Mouse (Mus musculus): ENCODE measurements around the gene Ica1. TPM values are rescaled to one million over a fixed set of nuclear protein-coding genes. Genes with fewer than 3 reads are reported as not detected.

Gene Ica1
- polyA plus RNA-seq, 1 experiment, result 9.5 TPM

DNA sequence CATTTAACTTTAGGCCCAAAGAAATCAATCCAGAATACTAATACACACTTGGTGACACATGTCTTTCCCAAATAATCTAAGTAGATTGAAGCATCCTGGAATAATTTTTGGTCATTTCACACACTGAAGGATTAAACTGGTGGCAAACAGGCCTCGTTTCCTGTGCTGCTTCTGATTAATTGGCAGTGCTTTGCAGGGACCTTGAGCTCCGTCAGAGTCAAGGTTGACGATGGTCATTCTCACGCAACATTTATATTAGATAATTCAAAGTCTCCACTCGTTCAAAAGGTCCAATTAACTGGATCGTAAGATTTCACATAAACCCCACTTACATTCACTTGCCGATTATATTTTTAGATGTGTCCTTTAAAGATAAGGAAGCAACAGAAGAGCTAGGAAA lies 33.4 kb downstream of the Ica1 start:
- DNase-seq (ENCODE audit: low read depth, low spot score), result no peak
- WGBS, result 74% methylated on average over 7 of the region's 7 CpGs

- WGBS, result 85% methylated on average over 4 of the region's 4 CpGs
- DNase-seq (ENCODE audit: low read depth, low spot score), result no peak
Observed at GRCm38 (mm10) chr6:8744273-8744785, 34.0 kb downstream of the Ica1 start.

DNA sequence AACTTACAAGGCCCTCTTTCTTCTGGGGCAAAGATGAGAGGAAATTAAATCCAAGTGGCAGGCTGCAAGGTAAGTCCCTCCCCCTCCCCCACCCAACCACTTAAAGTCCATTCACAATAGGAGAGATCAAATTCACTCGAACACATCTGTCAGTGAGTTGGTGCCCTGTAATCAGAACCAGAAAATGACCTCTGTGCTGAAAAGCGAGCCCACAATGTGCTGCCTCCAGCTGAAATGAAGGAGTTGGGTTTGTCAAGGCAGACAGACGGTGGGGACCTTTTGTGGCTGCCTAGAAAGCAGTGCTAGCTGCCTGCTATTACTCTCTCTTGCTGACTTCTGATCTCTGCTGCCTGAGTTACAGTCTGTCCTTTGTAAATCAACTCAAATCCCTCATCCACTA lies 35.8 kb downstream of the Ica1 start:
- DNase-seq (ENCODE audit: low read depth, low spot score), result no peak
- 77% methylated on average over 3 of the region's 3 CpGs for WGBS

DNA sequence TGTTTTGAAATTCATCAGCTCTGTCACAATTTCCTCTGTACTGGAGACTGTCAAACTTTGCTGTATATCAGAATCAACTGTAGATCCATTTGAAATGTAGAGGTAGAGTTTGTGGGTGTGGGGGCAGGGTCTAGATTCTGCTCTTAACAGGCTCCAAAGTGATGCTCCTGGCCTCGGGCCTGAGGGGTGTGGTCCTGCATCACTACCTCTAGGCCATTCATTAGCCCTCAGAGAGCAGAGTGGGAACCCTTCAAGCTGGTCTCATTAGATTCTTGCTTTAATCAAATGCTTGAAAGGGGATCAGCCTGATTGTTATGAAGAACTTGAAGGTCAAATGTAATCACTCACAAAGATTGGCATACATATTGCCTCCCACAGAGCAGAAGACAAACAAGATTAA lies 36.6 kb downstream of the Ica1 start:
- no peak for DNase-seq (ENCODE audit: low read depth, low spot score)
- 39% methylated on average over 1 of the region's 1 CpGs for WGBS

- WGBS, result 84% methylated on average over 2 of the region's 2 CpGs
- no peak for DNase-seq (ENCODE audit: low read depth, low spot score)
Observed at GRCm38 (mm10) chr6:8740092-8740491, 38.2 kb downstream of the Ica1 start.

DNA sequence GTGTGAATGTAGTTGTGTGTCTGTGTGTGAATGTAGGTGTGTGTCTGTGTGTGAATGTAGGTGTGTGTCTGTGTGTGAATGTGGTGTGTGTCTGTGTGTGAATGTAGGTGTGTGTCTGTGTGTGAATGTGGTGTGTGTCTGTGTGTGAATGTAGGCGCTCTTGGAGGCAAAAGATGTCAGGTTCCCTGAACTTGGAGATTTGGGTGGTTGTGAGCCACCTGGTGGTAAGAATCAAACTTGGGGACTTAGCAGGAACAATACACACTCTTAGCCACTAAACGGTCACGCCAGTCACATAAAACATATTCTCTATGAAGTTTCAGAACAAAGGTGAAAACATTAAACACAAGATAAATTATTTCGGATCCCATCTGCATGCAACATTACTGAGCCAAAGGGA lies 39.9 kb downstream of the Ica1 start:
- WGBS, result 57% methylated on average over 4 of the region's 4 CpGs
- DNase-seq (ENCODE audit: low read depth, low spot score), result no peak

- no peak for DNase-seq (ENCODE audit: low read depth, low spot score)
Observed at GRCm38 (mm10) chr6:8736493-8736820, 41.8 kb downstream of the Ica1 start.

DNA sequence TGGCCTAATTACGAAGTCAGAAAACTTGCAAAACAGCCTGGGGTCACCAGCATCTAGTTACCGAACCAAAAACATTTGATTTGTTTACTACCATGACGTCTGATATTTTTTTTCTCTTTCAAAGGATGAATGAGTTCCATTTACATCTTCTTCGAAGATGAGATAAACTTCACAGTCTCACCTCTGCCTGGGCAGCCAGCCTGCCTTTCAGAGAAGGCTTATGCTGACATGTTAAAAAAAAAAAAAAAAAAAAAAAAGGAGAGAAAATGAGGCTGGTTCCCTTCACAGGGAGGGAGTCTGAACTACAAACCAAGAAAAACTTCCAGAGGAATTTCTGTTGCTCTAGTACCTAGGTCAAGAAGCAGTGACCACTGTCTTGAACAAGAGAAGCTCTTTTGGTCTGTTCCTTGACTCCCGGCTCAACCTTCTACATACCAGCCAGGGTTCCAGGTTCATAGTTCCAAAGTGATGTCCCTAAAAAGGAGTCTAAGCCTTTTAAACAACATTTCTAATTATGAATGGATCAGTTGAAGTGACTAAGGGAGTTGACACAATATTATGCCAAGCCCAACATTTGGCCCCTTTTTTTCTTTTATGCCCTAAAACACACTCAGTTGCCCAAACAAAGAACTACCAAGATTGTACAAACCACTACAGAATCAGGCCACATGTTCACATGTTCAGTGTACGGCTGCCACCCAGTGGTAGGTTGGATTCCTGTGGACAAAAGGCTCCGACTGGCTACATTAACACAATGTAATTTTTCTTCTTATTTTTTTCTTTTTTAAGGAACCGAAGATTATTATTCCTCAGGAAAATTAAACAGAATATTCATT lies 42.4 kb downstream of the Ica1 start:
- 58% methylated on average over 8 of the region's 8 CpGs for WGBS
- DNase-seq (ENCODE audit: low read depth, low spot score), result peak; percentile 36

- no peak for DNase-seq (ENCODE audit: low read depth, low spot score)
- WGBS, result 66% methylated on average over 3 of the region's 3 CpGs
Observed at GRCm38 (mm10) chr6:8735044-8735443, 43.2 kb downstream of the Ica1 start.

DNA sequence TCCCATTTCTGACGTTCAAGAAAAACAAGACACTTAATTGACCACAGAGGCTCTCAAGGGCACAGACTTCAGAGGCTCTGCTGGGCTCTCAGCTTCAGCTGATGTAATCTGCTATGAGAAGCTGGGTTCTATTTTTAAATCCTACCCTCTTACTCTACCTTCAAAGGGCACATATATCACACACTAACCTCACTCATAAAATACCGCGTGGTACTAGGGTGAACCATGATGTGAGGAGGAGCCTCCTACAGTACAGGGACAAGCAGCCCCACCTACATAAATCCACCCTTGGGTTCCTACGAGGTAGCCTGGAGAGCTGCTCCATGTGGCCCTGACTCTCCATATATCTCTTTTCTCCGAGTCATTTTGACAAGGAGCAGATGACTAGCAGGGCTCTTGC lies 45.8 kb downstream of the Ica1 start:
- DNase-seq (ENCODE audit: low read depth, low spot score), result no peak
- 35% methylated on average over 5 of the region's 5 CpGs for WGBS

- DNase-seq (ENCODE audit: low read depth, low spot score), result no peak
- WGBS, result 68% methylated on average over 4 of the region's 4 CpGs
Observed at GRCm38 (mm10) chr6:8731656-8732191, 46.6 kb downstream of the Ica1 start.

- WGBS, result 89% methylated on average over 2 of the region's 2 CpGs
- DNase-seq (ENCODE audit: low read depth, low spot score), result no peak
Observed at GRCm38 (mm10) chr6:8730433-8730832, 47.9 kb downstream of the Ica1 start.

- WGBS, result 92% methylated on average over 8 of the region's 8 CpGs
- no peak for DNase-seq (ENCODE audit: low read depth, low spot score)
Observed at GRCm38 (mm10) chr6:8727806-8728205, 50.5 kb downstream of the Ica1 start.

- 65% methylated on average over 1 of the region's 1 CpGs for WGBS
- DNase-seq (ENCODE audit: low read depth, low spot score), result no peak
Observed at GRCm38 (mm10) chr6:8725610-8726009, 52.7 kb downstream of the Ica1 start.

GRCm38 (mm10) chr6:8719692-8720091 lies 58.6 kb downstream of the Ica1 start:
- WGBS, result 87% methylated on average over 2 of the region's 2 CpGs
- no peak for DNase-seq (ENCODE audit: low read depth, low spot score)

DNA sequence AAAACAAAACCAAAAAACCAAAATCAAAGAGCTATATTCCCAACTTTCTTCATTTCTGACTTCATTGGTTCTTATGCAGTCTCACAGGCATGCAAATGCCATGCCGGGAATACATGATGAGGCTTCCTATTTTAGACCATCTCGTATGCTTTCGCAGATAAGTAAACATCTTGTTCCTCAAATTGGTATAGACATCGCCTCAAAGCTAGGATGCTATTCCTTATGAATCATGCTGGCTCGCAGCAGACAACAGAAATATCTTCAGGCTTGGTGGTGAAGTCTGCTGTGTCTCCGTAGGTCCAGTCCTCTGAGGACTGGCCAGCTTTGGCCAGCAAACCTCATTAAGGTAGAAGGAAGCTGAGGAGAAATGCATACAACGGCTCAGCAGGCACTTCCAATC lies 60.3 kb downstream of the Ica1 start:
- no peak for DNase-seq (ENCODE audit: low read depth, low spot score)
- WGBS, result 91% methylated on average over 7 of the region's 7 CpGs

DNA sequence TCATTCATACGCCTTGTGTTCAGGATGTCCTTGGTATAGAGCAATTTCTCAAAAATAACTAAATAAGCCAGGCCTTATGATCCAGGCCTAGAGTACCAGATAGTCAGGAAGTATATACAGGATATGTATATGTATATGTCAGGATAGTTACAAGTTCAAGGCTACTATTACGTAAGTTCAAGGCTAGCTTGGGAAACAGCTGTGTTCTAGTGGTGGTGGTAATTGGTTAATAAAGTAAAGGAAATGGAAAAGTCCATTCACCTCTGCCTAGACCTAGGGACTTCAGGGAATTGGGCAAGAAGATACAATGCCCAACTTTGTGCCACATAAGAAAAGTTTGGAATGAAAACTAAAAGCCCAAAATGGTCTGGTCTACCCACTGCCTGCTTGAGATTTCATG lies 61.7 kb downstream of the Ica1 start:
- DNase-seq (ENCODE audit: low read depth, low spot score), result no peak
- WGBS, result 97% methylated on average over 2 of the region's 2 CpGs

DNA sequence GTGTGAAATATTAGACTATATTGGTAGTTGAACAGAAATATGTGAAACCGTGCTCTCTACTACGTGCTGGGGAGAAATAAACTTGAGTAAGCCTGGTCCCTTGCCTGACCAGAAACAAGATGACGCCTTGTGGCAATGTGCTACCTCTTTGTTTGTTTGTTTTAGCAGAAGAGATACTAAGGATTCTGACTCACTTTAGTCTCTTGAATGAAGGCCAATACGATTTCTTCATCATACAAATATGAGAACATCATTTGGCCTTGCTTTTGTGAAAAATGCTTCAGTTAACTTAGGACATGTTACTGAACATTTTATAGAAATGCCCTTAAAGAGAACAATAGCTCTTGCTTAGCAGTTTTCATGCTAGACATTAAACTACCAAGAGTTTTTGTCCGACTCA lies 67.0 kb downstream of the Ica1 start:
- no peak for DNase-seq (ENCODE audit: low read depth, low spot score)
- WGBS, result 80% methylated on average over 5 of the region's 5 CpGs

DNA sequence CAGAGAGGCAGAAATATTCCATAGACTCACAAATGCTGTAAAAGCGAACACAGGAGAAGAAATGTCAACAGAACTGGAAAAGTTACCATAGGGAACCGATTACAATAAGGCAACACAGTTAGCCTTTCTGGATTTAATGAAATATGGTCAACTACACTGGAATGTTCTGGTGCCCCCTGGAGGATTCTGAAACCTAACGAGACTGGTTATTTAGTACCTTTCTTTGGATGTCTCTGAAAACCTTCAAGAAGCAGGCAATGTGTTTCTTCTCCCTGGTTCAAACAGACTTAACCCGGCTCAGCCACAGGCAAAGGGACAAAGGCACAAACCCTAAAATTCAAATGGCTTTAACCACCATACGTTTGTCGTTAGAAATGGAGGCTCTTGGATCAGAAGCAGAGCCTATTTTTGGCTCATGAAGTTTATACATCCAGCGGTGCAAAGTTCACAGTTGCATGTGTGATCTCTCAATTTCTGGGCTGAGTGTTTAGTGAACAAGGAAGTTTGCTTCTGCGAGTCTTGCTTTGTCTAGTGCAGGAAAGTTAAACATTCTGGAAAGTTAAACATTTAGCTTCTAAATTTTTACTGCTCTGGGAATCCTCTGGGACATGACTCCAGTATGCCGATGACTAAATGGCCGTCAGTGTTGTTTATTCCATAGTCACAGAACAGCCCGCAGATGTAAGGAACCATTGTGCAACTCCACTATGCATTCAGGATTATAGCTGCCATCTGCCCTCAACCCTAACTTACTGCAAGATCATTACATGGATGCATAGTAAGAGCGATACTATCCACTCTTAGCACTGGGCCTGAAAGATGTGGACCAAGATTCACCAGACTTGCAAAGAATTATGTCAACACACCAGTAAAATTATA lies 83.4 kb downstream of the Ica1 start:
- WGBS, result 17% methylated on average over 12 of the region's 12 CpGs
- peak; percentile 80 for DNase-seq (ENCODE audit: low read depth, low spot score)

GRCm38 (mm10) chr6:8693926-8694635 lies 84.2 kb downstream of the Ica1 start:
- no peak for DNase-seq (ENCODE audit: low read depth, low spot score)
- WGBS, result 36% methylated on average over 10 of the region's 10 CpGs

All from large intestine, adult 2 months (tissue).